Mouse (Mus musculus) lung, adult 2 months (tissue): ENCODE measurements at regions not wholly inside any gene's neighbourhood (a gene's known extent, or its start where the extent isn't known, plus 50 kb on each side); places are given as distances from the start of the nearest gene placed in this dataset.

Experiments
- CTCF ChIP-seq: fragments of 200-500 bp; IDR thresholded peaks from 2 replicates; pipeline ENCODE4 v1.5.1; 2011; ENCODE audit warnings: mild to moderate bottlenecking, low read length, control low read depth; ENCODE audit not compliant: insufficient read depth
- POLR2A ChIP-seq: fragments of 200-500 bp; IDR thresholded peaks from 2 replicates; pipeline ENCODE4 v1.6.1; 2011; ENCODE audit warnings: low read depth, mild to moderate bottlenecking, control low read depth, low read length, borderline replicate concordance; ENCODE audit errors: extremely low read depth

GRCm38 (mm10) chr10:93391296-93391695, 61.9 kb upstream of the Lta4h start:
- TF ChIP-seq CTCF, result no peak
- TF ChIP-seq POLR2A, result no peak
